Mouse (Mus musculus): ENCODE measurements around the gene Vsig4. TPM values are rescaled to one million over a fixed set of nuclear protein-coding genes. Genes with fewer than 3 reads are reported as not detected.

Vsig4 gene
- not detected for total RNA-seq (2023)

DNA sequence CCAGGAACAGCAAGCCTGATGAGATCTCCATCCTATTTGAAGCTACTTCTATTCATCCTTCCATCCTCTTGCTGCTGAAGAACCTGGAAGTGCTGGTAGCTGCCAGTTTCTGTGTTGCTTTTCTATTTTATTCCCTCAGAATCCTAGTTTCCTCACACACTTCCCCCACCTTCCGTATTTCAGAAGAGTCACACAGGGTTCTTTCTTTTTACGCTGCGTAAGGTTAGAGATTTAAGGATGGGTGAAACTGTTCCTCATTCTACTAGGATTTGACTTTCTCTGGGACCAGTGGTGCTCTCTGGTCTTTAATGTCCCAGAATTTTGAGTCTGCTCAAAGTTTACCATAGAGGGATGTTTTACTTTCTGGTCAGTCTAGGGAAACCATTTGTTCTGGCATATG, at the start of gene Vsig4:
Gene Vsig4, minus strand, starts transcription at position 101 of the 400 bp plus-strand sequence.

Other genes starting within 250 kb of the Vsig4 start
- gene Msn, start 197.4 kb downstream of the Vsig4 start, total RNA-seq (2023) = 100 to 1,000 TPM; 490 to 537 TPM
- gene Heph, start 161.9 kb upstream of the Vsig4 start, total RNA-seq (2023) = under 1 TPM in 1 of 2 experiments, not detected in 1; 0.13 TPM
- not detected for gene Hsf3, start 162.9 kb upstream of the Vsig4 start, total RNA-seq (2023)

Measured in neutrophil, adult 59 days (primary cell).